Mouse (Mus musculus) E14TG2a.4 (cell line): ENCODE data around the gene B3gnt6.

Experiments used
- CTCF ChIP-seq: conservative IDR thresholded peaks from 2 replicates; pipeline ENCODE4 v1.5.1; 2014; ENCODE audit warnings: low read length
- NANOG ChIP-seq: IDR thresholded peaks from 2 replicates; pipeline ENCODE4 v1.6.1; 2014; ENCODE audit warnings: borderline replicate concordance, low read length, mixed read lengths

GRCm38 (mm10) chr7:98158481-98158880 lies 40.8 kb downstream of the B3gnt6 start:
- no peak for TF ChIP-seq CTCF
- no peak for TF ChIP-seq NANOG
